Mouse (Mus musculus) brain, embryonic 14.5 days (tissue): Measurements from ENCODE around the gene 1500011B03Rik.

Experiments used
- CTCF ChIP-seq: fragments of 200-500 bp; IDR thresholded peaks from 2 replicates; pipeline ENCODE4 v1.5.1; 2012; ENCODE audit warnings: inconsistent platforms, mild to moderate bottlenecking, moderate library complexity, borderline replicate concordance; ENCODE audit not compliant: insufficient read depth, insufficient read length; ENCODE audit errors: extremely low read depth
- POLR2A ChIP-seq: fragments of 200-500 bp; IDR thresholded peaks from 2 replicates; pipeline ENCODE4 v1.6.1; 2012; ENCODE audit warnings: mild to moderate bottlenecking, inconsistent platforms, borderline replicate concordance; ENCODE audit not compliant: poor library complexity, insufficient read depth, insufficient read length, severe bottlenecking; ENCODE audit errors: extremely low read depth

DNA sequence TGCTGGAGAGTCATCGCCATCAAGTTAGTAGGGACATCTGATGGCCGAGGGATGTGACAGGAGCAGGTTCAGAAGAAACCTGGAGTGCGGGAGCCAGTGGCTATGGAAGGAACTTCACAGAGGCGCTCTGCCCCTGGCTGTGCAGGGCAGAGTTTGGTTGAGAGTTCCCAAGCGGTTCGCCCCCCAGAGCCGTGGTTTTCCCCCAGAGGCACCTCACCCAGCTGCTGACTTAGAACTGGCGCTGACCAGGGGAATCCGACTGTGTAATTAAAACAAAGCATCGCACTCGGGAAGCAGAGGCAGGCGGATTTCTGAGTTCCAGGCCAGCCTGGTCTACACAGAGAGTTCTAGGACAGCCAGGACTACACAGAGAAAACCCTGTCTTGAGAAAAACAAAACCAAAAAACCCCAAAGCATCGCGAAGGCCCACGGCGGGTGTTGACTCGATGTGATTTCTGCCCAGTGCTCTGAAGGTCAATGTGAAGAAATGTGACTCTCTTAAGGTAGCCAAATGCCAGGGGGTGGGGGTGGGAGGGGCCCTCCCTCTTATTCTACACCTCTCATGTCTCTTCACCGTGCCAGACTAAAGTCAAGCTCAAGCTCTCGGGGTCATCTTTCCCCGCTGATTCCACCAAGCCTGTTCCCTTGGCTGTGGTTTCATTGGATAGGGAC lies 28.4 kb upstream of the 1500011B03Rik start:
- no peak for TF ChIP-seq POLR2A
- TF ChIP-seq CTCF = no peak
